In the genomic region with DNA sequence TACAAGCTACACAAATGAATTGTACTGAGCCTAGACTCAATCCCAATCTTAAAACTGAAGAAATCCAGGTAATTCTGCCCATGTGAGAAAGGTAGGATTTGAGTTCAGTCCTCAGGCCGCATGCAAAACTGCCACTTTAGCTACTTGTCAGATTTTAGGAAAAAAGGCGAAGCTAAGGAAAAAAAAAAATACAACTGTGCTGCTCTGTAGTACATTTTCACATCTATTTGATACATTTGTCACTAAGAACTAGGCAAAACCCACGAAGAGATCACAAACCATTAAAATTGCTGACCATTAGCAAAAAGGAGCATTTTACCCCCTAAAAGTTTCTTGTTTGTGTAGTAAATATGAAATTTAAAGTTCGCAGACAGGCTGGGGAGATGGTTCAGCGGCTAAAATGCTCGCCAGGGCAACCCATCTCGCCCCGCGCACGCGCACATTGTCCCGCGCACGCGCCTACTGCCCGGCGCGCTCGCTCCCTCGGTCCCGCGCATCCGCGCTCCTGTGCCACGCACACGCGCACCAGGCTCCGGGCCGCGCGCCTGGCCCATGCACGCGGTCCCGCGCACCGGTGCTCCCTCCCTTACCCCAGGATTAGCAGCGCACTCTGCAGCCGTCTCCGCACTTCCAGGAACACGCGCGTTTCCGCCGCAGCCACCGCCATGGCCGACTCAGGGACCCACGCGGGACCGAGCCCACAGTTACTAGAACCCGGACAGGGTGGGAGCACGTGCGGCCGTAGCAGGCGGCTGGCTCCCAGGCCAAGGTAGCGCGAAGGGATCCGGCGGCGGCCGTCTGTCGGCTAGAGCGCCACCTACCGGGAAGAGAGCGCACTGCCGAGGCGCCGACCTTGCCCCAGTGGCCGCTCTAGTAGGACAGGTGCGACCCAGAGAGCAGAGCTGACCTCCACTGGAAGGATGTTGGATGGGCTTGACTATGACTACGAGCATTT, we compare ENCODE assay signal across 8 mouse cellular contexts. TPM values are rescaled to one million over a fixed set of nuclear protein-coding genes. Genes with fewer than 3 reads are reported as not detected.
DNase-seq lines count a peak whose midpoint lies in the region; ATAC-seq and TF ChIP-seq lines count a peak whose summit lies in the region.

A gene (minus strand): TSS at position 800 of the 955 bp plus-strand sequence.

- peak; percentile 94 for DNase-seq in NIH3T3 (ENCODE audit: low read depth)
- peak; percentile 93 for DNase-seq in cerebellum, adult 9-11 months
- peak; percentile 67 to 91 for DNase-seq in frontal cortex, adult 2 months (ENCODE audit: extremely low spot score in 1 of 2, low spot score in 1 of 2)
- peak; percentile 92 for DNase-seq in hindbrain, embryonic 11.5 days (ENCODE audit: low spot score)
- peak; percentile 87 to 92 for DNase-seq in layer of hippocampus, postnatal 10 days (ENCODE audit: low spot score in 2 of 2)
- peak; percentile 79 for DNase-seq in lung, postnatal 0 days (ENCODE audit: low spot score)
- peak; percentile 67 for DNase-seq in ovary, postnatal 10 days (ENCODE audit: low spot score)
- DNase-seq in thymus, postnatal 0 days (ENCODE audit: low spot score): peak; percentile 88

- peak within 1 kb of the TSS; percentile 70 for H3K9ac ChIP-seq in hindbrain, embryonic 11.5 days (ENCODE audit: low read depth, low read length)
- H3K9ac ChIP-seq in lung, postnatal 0 days (replicated peaks; ENCODE audit: low read depth): peak within 1 kb of the TSS; percentile 44; the same call in 1 of the 2 replicates

- H3K27ac ChIP-seq in hindbrain, embryonic 11.5 days (ENCODE audit: low read depth, low read length): no peak within 1 kb of the TSS; the same call in 1 of the 2 replicates
- H3K27ac ChIP-seq in lung, postnatal 0 days (ENCODE audit: low read length): no peak within 1 kb of the TSS

- peak; percentile 81 for ATAC-seq in hindbrain, embryonic 11.5 days (ENCODE audit: low FRiP score)
- ATAC-seq in lung, postnatal 0 days: peak; percentile 80

- no peaks in the 10 kb centered on the region for H3K9me3 ChIP-seq in hindbrain, embryonic 11.5 days (ENCODE audit: control insufficient read depth, low read length)
- H3K9me3 ChIP-seq in lung, postnatal 0 days (ENCODE audit: low read length): no peaks in the 10 kb centered on the region

- peak within 1 kb of the TSS; percentile 57 for H3K4me3 ChIP-seq in hindbrain, embryonic 11.5 days (ENCODE audit: low read depth, low read length)
- peak within 1 kb of the TSS; percentile 65 for H3K4me3 ChIP-seq in lung, postnatal 0 days (ENCODE audit: low read depth, low read length)

- no peaks in the 10 kb centered on the region; the same call in 1 of the 2 replicates for H3K27me3 ChIP-seq in hindbrain, embryonic 11.5 days (ENCODE audit: control insufficient read depth, insufficient read depth, low read length)
- no peaks in the 10 kb centered on the region for H3K27me3 ChIP-seq in lung, postnatal 0 days (replicated peaks; ENCODE audit: insufficient read depth, low read length)

- H3K4me2 ChIP-seq in hindbrain, embryonic 11.5 days (replicated peaks; ENCODE audit: low read depth, low read length): peak within 1 kb of the TSS; percentile 56
- peak within 1 kb of the TSS; percentile 92 for H3K4me2 ChIP-seq in lung, postnatal 0 days (replicated peaks; ENCODE audit: low read depth, low read length)

- no peak for TF ChIP-seq EP300 in lung, postnatal 0 days (IDR thresholded peaks at IDR 0.05)

- 2% methylated on average over 70 of the region's 70 CpGs for WGBS in hindbrain, embryonic 11.5 days
- under 1% methylated on average over 70 of the region's 70 CpGs for WGBS in lung, postnatal 0 days

- H3K4me1 ChIP-seq in hindbrain, embryonic 11.5 days (replicated peaks; ENCODE audit: control insufficient read depth, insufficient read depth, low read length): no peaks in the 10 kb centered on the region; the same call in 1 of the 2 replicates
- H3K4me1 ChIP-seq in lung, postnatal 0 days (ENCODE audit: insufficient read depth, low read depth, low read length): no peaks in the 10 kb centered on the region

- peak; percentile 93 for TF ChIP-seq CTCF in lung, postnatal 0 days (IDR thresholded peaks at IDR 0.05)

- no peaks in the 10 kb centered on the region for H3K36me3 ChIP-seq in hindbrain, embryonic 11.5 days (ENCODE audit: control insufficient read depth, insufficient read depth, low read length)
- H3K36me3 ChIP-seq in lung, postnatal 0 days (ENCODE audit: insufficient read depth, low read length): no peaks in the 10 kb centered on the region

RNA-seq across cellular contexts. Expression of the gene that starts here (rescaled TPM):
- polyA plus RNA-seq in frontal cortex, adult 2 months (2012; rRNA removed): 1.8 and 2.7 TPM in 2 replicates
- polyA plus RNA-seq in hindbrain, embryonic 11.5 days (2014; fragmentation: Nextera tagmentation; extraction: Ambion mirVana): 6.1 and 8.1 TPM in 2 replicates
- 1 to 10 TPM; 3.8 to 3.9 TPM for total RNA-seq in layer of hippocampus, postnatal 10 days (2021)
- 0.58 and 1.4 TPM in 2 replicates for polyA plus RNA-seq in lung, postnatal 0 days (2015; fragmentation: Nextera tagmentation; extraction: Ambion mirVana)
- 7.1 and 7.2 TPM in 2 replicates for polyA plus RNA-seq in thymus, postnatal 0 days (2015; fragmentation: Nextera tagmentation; extraction: Ambion mirVana)
